Mouse (Mus musculus) urinary bladder, adult 18-20 months (tissue): ENCODE measurements around the gene Tph1.

Source experiments
- DNase-seq, 2 experiments: peaks; one replicate each; pipeline ENCODE4 v3.0.0; 2022; ENCODE audit warnings: low spot score in 2 of 2, mixed read lengths in 2 of 2

The Tph1 gene

GRCm38 (mm10) chr7:46601097-46601496 lies 71.2 kb downstream of the Tph1 start:
- DNase-seq, result no peak

GRCm38 (mm10) chr7:46597006-46597405 lies 75.3 kb downstream of the Tph1 start:
- no peak for DNase-seq
